10 mouse cellular contexts compared by ENCODE assay signal in genomic region chr12:17715720-17716478, GRCm38 (mm10). TPM values are rescaled to one million over a fixed set of nuclear protein-coding genes. Genes with fewer than 3 reads are reported as not detected.
DNase-seq lines count a peak whose midpoint lies in the region; ATAC-seq lines count a peak whose summit lies in the region.
"Had no signal": no experiment of that assay in that cellular context is flagged by ENCODE, and none has a peak within 500 bp of the region (broad histone marks: within the 10 kb centered on the region; RNA-seq: fewer than 3 reads in every experiment).

No protein-coding gene starts in this region.

- H3K9me3 ChIP-seq in forebrain, embryonic 12.5 days = no peaks in the 10 kb centered on the region
- H3K9me3 ChIP-seq: limb, embryonic 15.5 days had no signal

- no peaks in the 10 kb centered on the region for H3K27me3 ChIP-seq in forebrain, embryonic 12.5 days
- H3K27me3 ChIP-seq: limb, embryonic 15.5 days had no signal

- no peaks in the 10 kb centered on the region for H3K36me3 ChIP-seq in forebrain, embryonic 12.5 days (replicated peaks)
- H3K36me3 ChIP-seq: limb, embryonic 15.5 days had no signal

- H3K4me3 ChIP-seq in forebrain, embryonic 12.5 days (replicated peaks) = no peak overlapping the region
- H3K4me3 ChIP-seq: limb, embryonic 15.5 days had no signal

- H3K9ac ChIP-seq in forebrain, embryonic 12.5 days = no peak overlapping the region
- H3K9ac ChIP-seq: limb, embryonic 15.5 days had no signal

- H3K4me2 ChIP-seq in forebrain, embryonic 12.5 days = no peak overlapping the region
- H3K4me2 ChIP-seq: limb, embryonic 15.5 days had no signal

- H3K4me1 ChIP-seq in forebrain, embryonic 12.5 days = peaks cover 7% of the 10 kb centered on the region

- no peak overlapping the region for H3K27ac ChIP-seq in forebrain, embryonic 12.5 days
- H3K27ac ChIP-seq: limb, embryonic 15.5 days had no signal

- peak; percentile 37 for DNase-seq in A20 (ENCODE audit: low read depth, low spot score)
- DNase-seq in cerebellum, adult 9-11 months = no peak
- DNase-seq in adrenal gland, adult 8-10 months = no peak
- DNase-seq: gastrocnemius, postnatal 10 days had no signal

- peak; percentile 73 for ATAC-seq in CD4-positive, CD25-positive, alpha-beta regulatory T cell, adult 4 months
- ATAC-seq in inflammation-experienced regulatory T-cells, adult 6 months = peak; percentile 71
- ATAC-seq in megakaryocyte-erythroid progenitor cell, adult 5-6 weeks (replicated peaks; ENCODE audit: low FRiP score, low TSS enrichment, poor library complexity, severe bottlenecking) = peak; percentile 80
- ATAC-seq in forebrain, embryonic 12.5 days (ENCODE audit: low FRiP score) = no peak
- ATAC-seq: intestine, embryonic 16.5 days had no signal

- WGBS in forebrain, embryonic 12.5 days = 89% methylated on average over 4 of the region's 4 CpGs

RNA-seq across cellular contexts. Expression of gene Hpcal1, which starts 25.2 kb away (rescaled TPM):
- 10 to 100 TPM; 71.5 to 87.9 TPM for polyA plus RNA-seq in CD4-positive, CD25-positive, alpha-beta regulatory T cell, adult 4 months (2017; shearing (Covaris generic))
- 100 to 1,000 TPM in 1 of 3 experiments, 10 to 100 TPM in 2; 55.6 to 103 (median 69.5) TPM for polyA plus RNA-seq in inflammation-experienced regulatory T-cells, adult 6 months (2017; shearing (Covaris generic))
- 4.3 and 13.0 TPM in 2 replicates for total RNA-seq in megakaryocyte-erythroid progenitor cell, adult 5-6 weeks (2014; fragmentation: Nextera tagmentation)
- 3.0 and 6.8 TPM in 2 replicates for total RNA-seq in megakaryocyte-erythroid progenitor cell, adult 5-6 weeks (2017)
- 36.6 and 41.3 TPM in 2 replicates for polyA plus RNA-seq in forebrain, embryonic 12.5 days (2016; fragmentation: Nextera tagmentation; extraction: Ambion mirVana)
- 10 to 100 TPM; 18.8 to 34.0 (median 25.4) TPM for total RNA-seq in adrenal gland, adult 8-10 months (2022)
